Mouse (Mus musculus): ENCODE measurements around the gene Gm13889. TPM values are rescaled to one million over a fixed set of nuclear protein-coding genes. Genes with fewer than 3 reads are reported as not detected.

Gene Gm13889
- total and polyA plus RNA-seq, 2 experiments, result 0.46 to 4.3 TPM

- TF ChIP-seq POLR2A (IDR thresholded peaks at IDR 0.05; ENCODE audit: extremely low read depth, insufficient read depth, low read length) (no peak), CTCF (IDR thresholded peaks at IDR 0.05; ENCODE audit: low read depth, low read length) (no peak)
- Histone ChIP-seq H3K4me3 (ENCODE audit: insufficient read depth, low read depth, low read length) (no peak overlapping the region), H3K4me1 (ENCODE audit: control insufficient read depth, insufficient read depth, low read length) (no peaks in the 10 kb centered on the region; the same call in 1 of the 2 replicates), H3K27ac (replicated peaks; ENCODE audit: insufficient read depth, low read depth, low read length) (no peak overlapping the region), H3K79me2 (ENCODE audit: control insufficient read depth, insufficient read depth, low read length) (no peaks in the 10 kb centered on the region), H3K9ac (ENCODE audit: low read depth, low read length) (no peak overlapping the region), H3K36me3 (ENCODE audit: control insufficient read depth, insufficient read depth, low read length) (no peaks in the 10 kb centered on the region), H3K27me3 (ENCODE audit: control insufficient read depth, insufficient read depth, low read length) (peaks cover 11% of the 10 kb centered on the region; the same call in 1 of the 2 replicates)
- DNase-seq (ENCODE audit: extremely low read depth, low read depth, low spot score), result no peak
- 93% methylated on average over 4 of the region's 4 CpGs for WGBS
Observed at GRCm38 (mm10) chr2:93944855-93945254, 12.1 kb downstream of the Gm13889 start.

- Histone ChIP-seq H3K9ac (ENCODE audit: low read depth, low read length) (no peak overlapping the region), H3K27me3 (ENCODE audit: control insufficient read depth, insufficient read depth, low read length) (peaks cover 11% of the 10 kb centered on the region; the same call in 1 of the 2 replicates), H3K36me3 (ENCODE audit: control insufficient read depth, insufficient read depth, low read length) (no peaks in the 10 kb centered on the region), H3K4me3 (ENCODE audit: insufficient read depth, low read depth, low read length) (no peak overlapping the region), H3K79me2 (ENCODE audit: control insufficient read depth, insufficient read depth, low read length) (no peaks in the 10 kb centered on the region), H3K27ac (replicated peaks; ENCODE audit: insufficient read depth, low read depth, low read length) (no peak overlapping the region), H3K4me1 (ENCODE audit: control insufficient read depth, insufficient read depth, low read length) (no peaks in the 10 kb centered on the region; the same call in 1 of the 2 replicates)
- no peak for DNase-seq (ENCODE audit: extremely low read depth, low read depth, low spot score)
- TF ChIP-seq POLR2A (IDR thresholded peaks at IDR 0.05; ENCODE audit: extremely low read depth, insufficient read depth, low read length) (no peak), CTCF (IDR thresholded peaks at IDR 0.05; ENCODE audit: low read depth, low read length) (0 out of 2 replicates have a peak, but pooled peaks have one; percentile 6)
- 94% methylated on average over 2 of the region's 2 CpGs for WGBS
Observed at GRCm38 (mm10) chr2:93944099-93944498, 12.9 kb downstream of the Gm13889 start.

GRCm38 (mm10) chr2:93941670-93942069 lies 15.3 kb downstream of the Gm13889 start:
- 0 out of 2 replicates have a peak, but pooled peaks cover 3% of the 10 kb centered on the region for H3K27me3 ChIP-seq (ENCODE audit: control insufficient read depth, insufficient read depth, low read length)
- H3K4me3 ChIP-seq (ENCODE audit: insufficient read depth, low read depth, low read length), result no peak overlapping the region
- WGBS, result 65% methylated on average over 11 of the region's 11 CpGs
- no peaks in the 10 kb centered on the region for H3K79me2 ChIP-seq (ENCODE audit: control insufficient read depth, insufficient read depth, low read length)
- H3K36me3 ChIP-seq (ENCODE audit: control insufficient read depth, insufficient read depth, low read length), result no peaks in the 10 kb centered on the region
- TF ChIP-seq CTCF (IDR thresholded peaks at IDR 0.05; ENCODE audit: low read depth, low read length) (no peak), POLR2A (IDR thresholded peaks at IDR 0.05; ENCODE audit: extremely low read depth, insufficient read depth, low read length) (no peak)
- H3K4me1 ChIP-seq (ENCODE audit: control insufficient read depth, insufficient read depth, low read length), result no peaks in the 10 kb centered on the region; the same call in 1 of the 2 replicates
- no peak overlapping the region for H3K27ac ChIP-seq (replicated peaks; ENCODE audit: insufficient read depth, low read depth, low read length)
- peak; percentile 19 for DNase-seq (ENCODE audit: extremely low read depth, low read depth, low spot score)
- no peak overlapping the region for H3K9ac ChIP-seq (ENCODE audit: low read depth, low read length)

- H3K9ac ChIP-seq (ENCODE audit: low read depth, low read length), result no peak overlapping the region
- H3K4me3 ChIP-seq (ENCODE audit: insufficient read depth, low read depth, low read length), result no peak overlapping the region
- H3K36me3 ChIP-seq (ENCODE audit: control insufficient read depth, insufficient read depth, low read length), result no peaks in the 10 kb centered on the region
- no peak overlapping the region for H3K27ac ChIP-seq (replicated peaks; ENCODE audit: insufficient read depth, low read depth, low read length)
- DNase-seq (ENCODE audit: extremely low read depth, low read depth, low spot score), result no peak
- WGBS, result 59% methylated on average over 9 of the region's 9 CpGs
- H3K4me1 ChIP-seq (ENCODE audit: control insufficient read depth, insufficient read depth, low read length), result no peaks in the 10 kb centered on the region; the same call in 1 of the 2 replicates
- H3K27me3 ChIP-seq (ENCODE audit: control insufficient read depth, insufficient read depth, low read length), result no peaks in the 10 kb centered on the region
- no peak for TF ChIP-seq CTCF (IDR thresholded peaks at IDR 0.05; ENCODE audit: low read depth, low read length)
- no peak for TF ChIP-seq POLR2A (IDR thresholded peaks at IDR 0.05; ENCODE audit: extremely low read depth, insufficient read depth, low read length)
- no peaks in the 10 kb centered on the region for H3K79me2 ChIP-seq (ENCODE audit: control insufficient read depth, insufficient read depth, low read length)
Observed at GRCm38 (mm10) chr2:93938534-93938933, 18.5 kb downstream of the Gm13889 start.

GRCm38 (mm10) chr2:93928866-93929265 lies 28.1 kb downstream of the Gm13889 start:
- Histone ChIP-seq H3K4me3 (ENCODE audit: insufficient read depth, low read depth, low read length) (no peak overlapping the region), H3K36me3 (ENCODE audit: control insufficient read depth, insufficient read depth, low read length) (no peaks in the 10 kb centered on the region), H3K79me2 (ENCODE audit: control insufficient read depth, insufficient read depth, low read length) (no peaks in the 10 kb centered on the region), H3K27ac (replicated peaks; ENCODE audit: insufficient read depth, low read depth, low read length) (no peak overlapping the region), H3K9ac (ENCODE audit: low read depth, low read length) (no peak overlapping the region), H3K4me1 (ENCODE audit: control insufficient read depth, insufficient read depth, low read length) (no peaks in the 10 kb centered on the region), H3K27me3 (ENCODE audit: control insufficient read depth, insufficient read depth, low read length) (no peaks in the 10 kb centered on the region; the same call in 1 of the 2 replicates)
- no peak for TF ChIP-seq CTCF (IDR thresholded peaks at IDR 0.05; ENCODE audit: low read depth, low read length)
- no peak for TF ChIP-seq POLR2A (IDR thresholded peaks at IDR 0.05; ENCODE audit: extremely low read depth, insufficient read depth, low read length)
- no peak for DNase-seq (ENCODE audit: extremely low read depth, low read depth, low spot score)
- WGBS, result 67% methylated on average over 10 of the region's 10 CpGs

GRCm38 (mm10) chr2:93927701-93928437 lies 29.1 kb downstream of the Gm13889 start:
- Histone ChIP-seq H3K27ac (replicated peaks; ENCODE audit: insufficient read depth, low read depth, low read length) (no peak overlapping the region), H3K79me2 (ENCODE audit: control insufficient read depth, insufficient read depth, low read length) (no peaks in the 10 kb centered on the region), H3K4me1 (ENCODE audit: control insufficient read depth, insufficient read depth, low read length) (no peaks in the 10 kb centered on the region), H3K27me3 (ENCODE audit: control insufficient read depth, insufficient read depth, low read length) (no peaks in the 10 kb centered on the region; the same call in 1 of the 2 replicates), H3K4me3 (ENCODE audit: insufficient read depth, low read depth, low read length) (no peak overlapping the region), H3K36me3 (ENCODE audit: control insufficient read depth, insufficient read depth, low read length) (no peaks in the 10 kb centered on the region), H3K9ac (ENCODE audit: low read depth, low read length) (no peak overlapping the region)
- WGBS, result 69% methylated on average over 13 of the region's 13 CpGs
- DNase-seq (ENCODE audit: extremely low read depth, low read depth, low spot score), result no peak
- no peak for TF ChIP-seq CTCF (IDR thresholded peaks at IDR 0.05; ENCODE audit: low read depth, low read length)
- no peak for TF ChIP-seq POLR2A (IDR thresholded peaks at IDR 0.05; ENCODE audit: extremely low read depth, insufficient read depth, low read length)
